Mouse (Mus musculus): ENCODE results near the gene Otop2. TPM values are rescaled to one million over a fixed set of nuclear protein-coding genes. Genes with fewer than 3 reads are reported as not detected.

Otop2 gene
- total and polyA plus RNA-seq, 3 experiments, result not detected

DNA sequence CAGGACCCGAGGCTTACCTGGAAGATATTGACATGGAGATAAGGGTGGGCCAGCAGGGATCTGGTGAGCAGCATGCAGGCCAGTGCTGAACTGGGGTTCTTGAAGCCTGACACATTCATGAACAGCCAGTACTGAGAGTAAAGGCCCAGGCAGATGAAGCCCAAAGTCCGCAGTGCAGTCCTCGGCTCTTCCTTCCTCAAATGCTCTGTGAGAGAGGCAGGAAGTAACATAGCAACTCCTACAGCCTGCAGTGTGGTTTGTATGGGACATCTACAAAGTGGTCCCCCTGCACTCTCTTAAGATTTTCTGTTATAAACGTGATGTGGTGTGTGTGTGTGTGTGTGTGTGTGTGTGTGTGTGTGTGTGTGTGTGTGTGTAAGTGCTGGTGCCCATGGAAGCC is 21.7 kb upstream of the Otop2 start:
- peaks cover 0 to 8% of the 10 kb centered on the region in 2 experiments; a peak in 2 of 4 replicates for H3K4me1 ChIP-seq (ENCODE audit: control insufficient read depth in 1 of 2, insufficient read depth in 2 of 2)
- H3K9ac ChIP-seq (ENCODE audit: insufficient read depth, low read depth), result no peak overlapping the region
- no peaks in the 10 kb centered on the region for H3K9me3 ChIP-seq (replicated peaks; ENCODE audit: low read length)
- H3K36me3 ChIP-seq (replicated peaks in 1 of 2; ENCODE audit: control insufficient read depth in 1 of 2, insufficient read depth in 1 of 2, low read length in 1 of 2), result peaks cover 0 to 7% of the 10 kb centered on the region in 2 experiments
- in situ Hi-C loops (cut with MboI; ENCODE audit: low pct_ligation_motif_present, low pct_unique_long_range_greater_than_20kb, low sequenced_read_pairs) (no loop called here), dilution Hi-C loops (cut with MboI; ENCODE audit: extremely low pct_ligation_motif_present, extremely low pct_unique_long_range_greater_than_20kb, low sequenced_read_pairs) (no loop called here)
- no peak overlapping the region for H3K4me3 ChIP-seq (replicated peaks in 1 of 3; ENCODE audit: low read depth in 2 of 3, low read length in 2 of 3, poor library complexity in 1 of 3)
- no peak overlapping the region for H3K4me2 ChIP-seq (ENCODE audit: insufficient read depth, low read depth, poor library complexity, severe bottlenecking)
- peaks cover 2% of the 10 kb centered on the region for H3K27me3 ChIP-seq (replicated peaks)
- TF ChIP-seq NELFE (IDR thresholded peaks at IDR 0.05; ENCODE audit: low read depth, low read length), result no peak
- no peak for TF ChIP-seq EP300 (IDR thresholded peaks at IDR 0.05; ENCODE audit: low read length)
- TF ChIP-seq MAFK (IDR thresholded peaks at IDR 0.05; ENCODE audit: insufficient replicate concordance, low read length), result no peak
- TF ChIP-seq USF2 (conservative IDR thresholded peaks at IDR 0.05; ENCODE audit: low read depth, low read length), result no peak
- no peak for TF ChIP-seq USF1 (IDR thresholded peaks at IDR 0.05; ENCODE audit: low read depth, low read length)
- TF ChIP-seq GABPA (IDR thresholded peaks at IDR 0.05; ENCODE audit: insufficient replicate concordance, low read depth, low read length), result no peak
- TF ChIP-seq IRF4 (IDR thresholded peaks at IDR 0.05; ENCODE audit: low read depth, low read length), result no peak
- TF ChIP-seq JUND (conservative IDR thresholded peaks at IDR 0.05; ENCODE audit: low read depth, low read length), result no peak
- no peak for TF ChIP-seq MYC (IDR thresholded peaks at IDR 0.05; ENCODE audit: low read depth, low read length)
- no peak for TF ChIP-seq MXI1 (IDR thresholded peaks at IDR 0.05; ENCODE audit: low read depth, low read length)
- no peak for TF ChIP-seq MEF2A (IDR thresholded peaks at IDR 0.05; ENCODE audit: borderline replicate concordance, low read depth, low read length)
- no peak for TF ChIP-seq SIN3A (IDR thresholded peaks at IDR 0.05; ENCODE audit: low read length)
- no peak overlapping the region for H3K27ac ChIP-seq (ENCODE audit: insufficient read depth, low read depth)
- no peak for DNase-seq (ENCODE audit: extremely low read depth)
- H3K79me2 ChIP-seq (replicated peaks; ENCODE audit: control insufficient read depth, extremely low read depth, insufficient read depth, poor library complexity, severe bottlenecking), result no peaks in the 10 kb centered on the region

DNA sequence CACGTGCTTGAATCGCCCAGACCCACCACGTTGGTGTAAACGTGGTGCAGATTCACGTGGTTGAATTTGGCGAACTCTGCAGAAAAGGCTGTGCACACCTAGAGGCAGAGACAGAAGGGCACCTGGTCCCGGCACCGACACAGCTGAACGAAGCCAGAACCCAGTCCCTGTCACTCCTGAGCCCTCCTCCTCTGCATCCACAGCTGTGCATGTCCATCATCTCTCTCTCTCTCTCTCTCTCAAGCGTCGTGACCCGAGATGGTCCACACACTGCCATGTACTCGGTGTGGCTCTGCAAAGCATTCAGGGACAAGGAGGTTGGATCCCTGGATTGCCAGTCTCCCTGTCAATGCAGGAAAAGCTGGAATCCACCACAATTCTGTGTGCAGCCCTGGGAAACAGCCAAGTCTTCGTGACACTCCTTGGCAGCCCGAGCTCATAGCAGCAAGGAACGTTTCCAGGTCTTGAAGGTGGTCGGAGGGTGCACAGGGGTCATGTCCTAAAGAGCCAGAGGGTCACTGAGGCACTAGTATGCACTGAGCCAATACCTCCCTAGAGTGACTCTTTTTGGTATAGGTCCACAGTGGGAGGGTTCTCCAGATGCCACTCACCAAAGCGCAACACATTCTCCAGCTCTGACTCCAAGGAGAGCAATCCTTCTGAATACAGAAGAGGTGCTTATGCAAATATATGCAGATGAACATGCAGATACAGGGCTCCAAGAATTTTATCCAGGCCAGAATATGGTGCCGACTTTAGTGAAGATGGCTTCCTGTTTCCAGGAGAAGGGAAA is 20.6 kb upstream of the Otop2 start:
- H3K4me2 ChIP-seq (ENCODE audit: insufficient read depth, low read depth, poor library complexity, severe bottlenecking), result no peak overlapping the region
- H3K4me3 ChIP-seq (replicated peaks in 1 of 3; ENCODE audit: low read depth in 2 of 3, low read length in 2 of 3, poor library complexity in 1 of 3), result no peak overlapping the region
- no peak overlapping the region for H3K9ac ChIP-seq (ENCODE audit: insufficient read depth, low read depth)
- no peaks in the 10 kb centered on the region for H3K79me2 ChIP-seq (replicated peaks; ENCODE audit: control insufficient read depth, extremely low read depth, insufficient read depth, poor library complexity, severe bottlenecking)
- peaks cover 0 to 6% of the 10 kb centered on the region in 2 experiments; a peak in 2 of 4 replicates for H3K4me1 ChIP-seq (ENCODE audit: control insufficient read depth in 1 of 2, insufficient read depth in 2 of 2)
- dilution Hi-C loops (cut with MboI; ENCODE audit: extremely low pct_ligation_motif_present, extremely low pct_unique_long_range_greater_than_20kb, low sequenced_read_pairs) (no loop called here), in situ Hi-C loops (cut with MboI; ENCODE audit: low pct_ligation_motif_present, low pct_unique_long_range_greater_than_20kb, low sequenced_read_pairs) (no loop called here)
- no peaks in the 10 kb centered on the region for H3K9me3 ChIP-seq (replicated peaks; ENCODE audit: low read length)
- TF ChIP-seq MAX (IDR thresholded peaks at IDR 0.05; ENCODE audit: low read length) (no peak), KAT2A (IDR thresholded peaks at IDR 0.05; ENCODE audit: insufficient replicate concordance, low read length) (no peak), MYC (IDR thresholded peaks at IDR 0.05; ENCODE audit: low read depth, low read length) (no peak), BHLHE40 (IDR thresholded peaks at IDR 0.05; ENCODE audit: low read depth, low read length) (no peak), SIN3A (IDR thresholded peaks at IDR 0.05; ENCODE audit: low read length) (no peak), CHD2 (IDR thresholded peaks at IDR 0.05; ENCODE audit: low read length) (no peak), NELFE (IDR thresholded peaks at IDR 0.05; ENCODE audit: low read depth, low read length) (no peak), ZMIZ1 (IDR thresholded peaks at IDR 0.05; ENCODE audit: low read depth, low read length) (no peak), TBP (conservative IDR thresholded peaks at IDR 0.05; ENCODE audit: low read depth, low read length) (no peak), EP300 (IDR thresholded peaks at IDR 0.05; ENCODE audit: low read length) (no peak), NRF1 (IDR thresholded peaks at IDR 0.05; ENCODE audit: low read depth, low read length) (no peak), GABPA (IDR thresholded peaks at IDR 0.05; ENCODE audit: insufficient replicate concordance, low read depth, low read length) (no peak), MAFK (IDR thresholded peaks at IDR 0.05; ENCODE audit: insufficient replicate concordance, low read length) (no peak), RAD21 (IDR thresholded peaks at IDR 0.05; ENCODE audit: low read depth, low read length) (no peak), ZKSCAN1 (IDR thresholded peaks at IDR 0.05; ENCODE audit: borderline replicate concordance, low read depth, low read length) (no peak)
- H3K36me3 ChIP-seq (replicated peaks in 1 of 2; ENCODE audit: control insufficient read depth in 1 of 2, insufficient read depth in 1 of 2, low read length in 1 of 2), result peaks cover 0 to 4% of the 10 kb centered on the region in 2 experiments
- no peak for DNase-seq (ENCODE audit: extremely low read depth)
- no peak overlapping the region for H3K27ac ChIP-seq (ENCODE audit: insufficient read depth, low read depth)
- H3K27me3 ChIP-seq (replicated peaks), result peaks cover 6% of the 10 kb centered on the region

All from CH12.LX (cell line).